Mouse (Mus musculus): ENCODE measurements around the gene Arhgap24.

Gene Arhgap24

GRCm38 (mm10) chr5:102481215-102482211 is at the start of gene Arhgap24:
Gene Arhgap24, plus strand, starts transcription at chr5:102481391.
- DNase-seq (ENCODE audit: low read depth, low spot score), result no peak

GRCm38 (mm10) chr5:102434182-102434581 is 47.0 kb upstream of the Arhgap24 start:
- DNase-seq (ENCODE audit: low read depth, low spot score), result no peak

GRCm38 (mm10) chr5:102436581-102436980 is 44.6 kb upstream of the Arhgap24 start:
- no peak for DNase-seq (ENCODE audit: low read depth, low spot score)

- DNase-seq (ENCODE audit: low read depth, low spot score), result peak; percentile 50
These were observed 41.9 kb upstream of the Arhgap24 start for GRCm38 (mm10) chr5:102439119-102439877.

GRCm38 (mm10) chr5:102447436-102447835 is 33.8 kb upstream of the Arhgap24 start:
- DNase-seq (ENCODE audit: low read depth, low spot score), result no peak

- no peak for DNase-seq (ENCODE audit: low read depth, low spot score)
These were observed 30.3 kb upstream of the Arhgap24 start for GRCm38 (mm10) chr5:102450897-102451296.

DNA sequence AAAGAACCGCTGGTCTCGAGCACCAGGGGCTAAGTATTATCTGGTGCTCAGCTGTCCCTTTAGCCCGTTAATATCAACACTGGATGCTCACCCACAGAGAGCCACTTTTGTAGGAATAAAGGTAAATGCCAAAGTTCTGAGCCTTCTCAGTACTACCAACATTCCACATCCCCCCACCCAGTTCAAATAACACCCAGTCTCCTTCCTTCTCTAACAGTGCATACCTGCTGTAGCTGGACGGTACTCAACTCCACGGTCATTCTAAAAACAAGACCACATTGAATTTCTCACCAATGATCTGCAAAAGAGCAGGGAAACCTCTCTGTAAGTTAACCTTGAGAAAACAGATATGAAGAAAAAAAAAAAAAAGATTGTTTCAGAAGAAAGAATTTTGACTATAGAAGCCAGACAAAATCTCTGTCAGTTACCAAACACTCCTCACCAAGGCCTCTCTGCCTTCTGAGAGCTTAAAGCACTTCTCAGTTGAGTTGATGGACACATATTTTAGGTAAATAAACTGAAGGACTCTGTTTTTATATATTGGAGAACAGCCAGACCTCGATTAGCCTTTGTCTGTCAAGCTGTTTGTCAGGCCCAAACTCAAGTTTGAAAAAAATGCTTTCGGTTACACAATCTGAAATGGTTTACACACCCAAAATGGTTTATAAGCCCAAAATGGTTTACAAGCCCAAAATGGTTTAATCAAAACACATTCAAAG is 29.0 kb upstream of the Arhgap24 start:
- DNase-seq (ENCODE audit: low read depth, low spot score), result no peak

DNA sequence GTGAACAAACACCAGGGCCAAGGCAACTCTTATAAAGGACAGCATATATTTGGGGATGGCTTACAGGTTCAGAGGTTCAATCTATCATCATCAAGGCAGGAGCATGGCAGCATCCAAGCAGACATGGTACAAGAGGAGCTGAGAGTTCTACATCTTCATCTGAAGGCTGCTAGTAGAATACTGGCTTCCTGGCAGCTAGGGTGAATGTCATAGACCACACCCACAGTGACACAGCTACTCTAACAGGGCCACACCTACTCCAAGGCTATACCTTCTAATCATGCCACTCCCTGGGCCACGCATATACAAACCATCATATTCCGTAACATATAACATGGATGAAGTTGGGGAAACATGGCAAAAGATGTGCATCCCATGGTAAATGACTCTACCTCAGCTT is 27.9 kb upstream of the Arhgap24 start:
- no peak for DNase-seq (ENCODE audit: low read depth, low spot score)

DNA sequence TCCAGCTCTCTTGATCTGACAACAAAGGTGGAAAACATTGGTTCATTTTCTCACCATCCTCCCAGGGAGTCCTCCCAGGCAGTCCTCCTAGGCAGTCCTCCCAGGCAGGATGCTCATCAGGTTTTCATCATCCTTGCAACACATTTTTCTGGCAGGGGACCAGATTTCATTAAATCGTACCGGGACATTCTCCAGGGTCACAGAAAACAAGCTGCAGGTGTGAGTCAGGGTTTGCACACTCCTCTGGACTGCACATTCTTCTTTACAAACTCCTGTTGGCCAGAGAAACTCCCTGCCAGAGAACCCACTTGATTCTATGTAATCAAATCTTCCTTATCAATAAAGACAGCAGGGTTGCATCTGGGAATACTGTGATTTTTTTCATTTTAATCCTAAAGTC is 25.9 kb upstream of the Arhgap24 start:
- DNase-seq (ENCODE audit: low read depth, low spot score), result no peak

DNA sequence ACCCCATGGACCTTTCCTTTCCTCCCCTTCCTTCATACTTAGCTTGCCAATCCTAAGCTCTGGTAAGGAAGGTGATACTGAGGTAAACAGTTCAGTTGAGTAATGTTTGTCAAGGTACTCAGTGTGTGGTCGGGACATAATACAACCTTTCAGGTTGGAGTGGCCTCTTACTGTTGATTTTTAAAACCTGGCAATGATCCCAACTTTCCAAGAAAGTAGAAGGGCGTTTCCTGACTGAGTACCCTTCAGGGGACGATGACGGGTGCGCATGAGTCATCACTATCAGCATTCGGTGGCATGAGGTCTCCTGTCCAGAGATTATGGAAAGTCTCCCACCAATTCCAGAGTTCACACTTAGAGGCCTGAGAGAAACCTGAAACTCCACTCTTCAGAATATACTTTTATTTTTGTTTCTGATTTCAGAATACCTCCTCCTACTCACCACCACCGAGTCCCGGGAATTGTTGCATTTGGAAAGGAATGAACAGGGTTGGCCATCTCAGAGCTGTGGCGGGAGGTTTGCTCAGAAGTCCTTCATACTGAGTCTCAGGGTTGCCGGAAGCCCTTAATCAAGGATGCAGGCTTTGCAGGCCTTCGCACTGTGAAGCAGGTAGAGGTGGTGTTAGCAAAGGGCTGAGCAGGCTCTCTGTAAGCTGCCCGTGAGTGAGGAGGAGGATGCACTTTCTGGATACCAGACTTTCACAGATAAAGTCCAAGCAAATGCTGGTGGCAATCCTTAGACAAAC is 20.6 kb upstream of the Arhgap24 start:
- no peak for DNase-seq (ENCODE audit: low read depth, low spot score)

- DNase-seq (ENCODE audit: low read depth, low spot score), result no peak
These were observed 18.2 kb upstream of the Arhgap24 start for GRCm38 (mm10) chr5:102462948-102463347.

DNA sequence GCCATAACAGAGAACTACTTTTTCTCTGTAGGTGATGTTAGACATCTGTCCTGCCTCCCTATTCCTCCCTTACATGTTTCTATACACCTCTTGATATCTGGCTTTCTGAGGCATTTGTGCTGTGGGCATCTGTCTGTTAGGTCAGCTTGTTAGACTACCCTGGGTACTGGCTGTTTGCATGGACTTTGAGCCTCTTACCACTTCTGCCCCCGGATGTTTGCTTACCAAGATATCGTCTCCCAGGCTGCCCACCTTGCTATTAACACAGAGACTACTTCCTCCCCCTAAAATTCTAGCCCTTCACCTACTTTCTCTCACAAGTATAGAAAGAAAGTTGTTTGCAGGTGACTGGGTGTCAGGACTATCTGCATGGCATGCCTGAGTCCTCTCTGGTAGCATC is 15.8 kb upstream of the Arhgap24 start:
- no peak for DNase-seq (ENCODE audit: low read depth, low spot score)

- no peak for DNase-seq (ENCODE audit: low read depth, low spot score)
These were observed 12.9 kb upstream of the Arhgap24 start for GRCm38 (mm10) chr5:102468292-102468691.

DNA sequence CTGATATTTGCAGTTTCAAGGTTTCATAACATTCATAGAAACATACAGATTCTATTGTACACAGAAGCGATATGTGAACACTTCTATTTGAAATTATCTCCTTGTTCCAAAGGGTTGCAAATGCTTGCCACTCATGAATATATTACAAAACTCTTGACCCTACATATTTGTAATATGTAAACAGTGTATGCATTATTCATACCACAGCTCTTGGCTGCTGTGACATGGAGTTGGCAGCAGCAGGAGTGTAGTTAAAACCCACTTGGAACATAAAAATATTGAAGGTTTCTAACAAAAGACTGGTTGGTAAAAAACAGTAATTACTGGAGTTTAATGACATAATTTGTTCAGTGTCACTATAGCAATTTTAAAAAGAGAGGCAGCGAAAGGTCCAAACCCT is 10.9 kb upstream of the Arhgap24 start:
- DNase-seq (ENCODE audit: low read depth, low spot score), result no peak

- DNase-seq (ENCODE audit: low read depth, low spot score), result no peak
These were observed 3.1 kb upstream of the Arhgap24 start for GRCm38 (mm10) chr5:102478076-102478475.

DNA sequence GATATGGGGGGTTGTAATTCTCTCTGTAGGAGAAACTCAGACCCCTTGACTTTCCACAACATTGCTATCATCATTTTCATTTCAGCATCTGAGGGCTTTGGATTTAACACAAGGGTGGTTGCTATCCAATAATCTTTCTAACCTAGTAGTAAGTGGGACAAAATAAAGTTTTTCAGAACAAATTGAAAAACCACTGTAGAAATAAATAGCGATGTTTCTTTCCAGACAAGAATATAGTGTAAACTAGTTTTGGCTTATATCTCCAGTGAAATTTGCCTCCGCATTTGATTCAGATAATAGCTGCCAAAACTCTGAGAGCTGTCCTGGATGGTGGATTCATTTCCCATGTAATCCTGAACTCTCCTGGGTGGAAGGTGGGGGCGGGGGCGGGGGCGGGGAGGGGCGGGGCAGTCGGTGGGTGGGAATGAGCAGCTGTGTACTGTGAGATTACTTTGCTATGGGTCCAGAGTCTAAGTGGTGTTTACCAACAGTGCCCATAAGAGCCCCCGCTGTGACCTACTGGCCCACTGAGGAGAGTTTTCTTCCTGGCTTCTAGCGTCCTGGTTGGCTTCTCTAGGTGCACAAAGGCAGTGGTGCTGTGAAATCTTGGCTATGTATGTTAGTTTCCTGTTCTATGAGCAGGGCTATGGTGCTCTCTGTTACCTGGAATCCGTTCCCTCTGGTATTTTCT is 2.2 kb downstream of the Arhgap24 start:
- DNase-seq (ENCODE audit: low read depth, low spot score), result no peak

DNA sequence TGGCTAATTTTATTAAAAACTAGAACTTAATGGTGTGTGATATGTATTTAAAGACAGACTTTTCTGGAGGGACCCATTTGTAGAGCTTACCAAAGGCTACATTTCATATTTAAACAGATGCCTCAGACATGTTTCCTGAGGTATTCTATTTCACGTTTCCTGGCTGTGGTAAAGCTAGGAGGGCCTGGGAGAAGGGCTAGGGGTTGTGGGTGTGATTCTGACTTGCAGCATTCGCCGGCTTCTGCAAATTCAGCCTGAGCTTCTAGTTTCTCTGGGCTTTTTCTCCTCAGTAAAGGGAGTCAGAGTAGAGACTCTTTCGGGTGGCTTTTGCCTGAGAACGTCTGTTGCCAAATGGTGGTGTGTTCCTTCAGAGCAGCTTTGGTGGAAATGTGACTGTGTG is 10.4 kb downstream of the Arhgap24 start:
- no peak for DNase-seq (ENCODE audit: low read depth, low spot score)

GRCm38 (mm10) chr5:102492152-102492551 is 11.0 kb downstream of the Arhgap24 start:
- DNase-seq (ENCODE audit: low read depth, low spot score), result no peak

DNA sequence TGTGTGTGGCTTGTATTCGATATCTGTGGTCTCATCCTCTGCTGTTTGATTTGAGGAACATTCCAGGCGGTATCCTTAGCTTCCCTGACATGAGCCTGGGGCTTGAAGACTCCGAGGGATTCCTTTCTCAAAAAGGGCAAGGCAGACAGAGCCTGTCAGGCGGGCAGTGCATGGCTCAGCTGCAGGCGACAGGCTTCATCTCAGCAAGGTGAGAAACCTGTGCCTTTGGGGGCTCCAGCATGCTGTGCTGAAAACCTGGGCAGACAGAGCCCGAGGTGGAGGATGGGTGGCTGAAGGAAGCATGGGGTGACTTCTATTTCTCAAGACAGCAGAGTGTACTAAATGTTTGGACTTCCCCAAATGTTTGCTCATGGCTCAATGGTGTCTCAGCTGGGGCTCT is 13.6 kb downstream of the Arhgap24 start:
- no peak for DNase-seq (ENCODE audit: low read depth, low spot score)

DNA sequence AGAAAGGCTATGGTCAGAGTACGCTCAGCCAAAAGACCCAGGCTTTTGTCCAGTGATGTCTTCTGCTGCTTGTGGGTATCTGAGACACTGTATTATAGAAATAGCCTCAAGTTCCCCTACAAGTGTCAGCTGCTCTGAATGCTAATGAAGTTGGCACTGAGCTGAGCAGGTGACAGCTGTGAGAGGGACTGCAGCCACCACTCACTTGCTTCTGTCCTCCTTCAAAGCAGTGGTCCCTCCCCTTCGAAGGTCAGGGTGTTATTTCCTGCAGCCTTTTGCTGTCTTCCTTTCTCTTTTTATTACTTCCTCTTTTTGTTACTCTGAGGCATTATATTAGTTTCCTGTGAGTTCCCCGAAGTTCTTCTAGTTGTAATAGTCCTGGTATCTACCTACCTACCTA is 16.0 kb downstream of the Arhgap24 start:
- DNase-seq (ENCODE audit: low read depth, low spot score), result no peak

GRCm38 (mm10) chr5:102498747-102499146 is 17.6 kb downstream of the Arhgap24 start:
- no peak for DNase-seq (ENCODE audit: low read depth, low spot score)

All from telencephalon, adult 2 months (tissue).